Mouse (Mus musculus): ENCODE measurements around the gene 4933425L06Rik. TPM values are rescaled to one million over a fixed set of nuclear protein-coding genes. Genes with fewer than 3 reads are reported as not detected.
A peak's percentile ranks its signal among the peaks of the same experiment; 100 is the strongest.

The 4933425L06Rik gene
- total and polyA plus RNA-seq, 3 experiments = not detected

DNA sequence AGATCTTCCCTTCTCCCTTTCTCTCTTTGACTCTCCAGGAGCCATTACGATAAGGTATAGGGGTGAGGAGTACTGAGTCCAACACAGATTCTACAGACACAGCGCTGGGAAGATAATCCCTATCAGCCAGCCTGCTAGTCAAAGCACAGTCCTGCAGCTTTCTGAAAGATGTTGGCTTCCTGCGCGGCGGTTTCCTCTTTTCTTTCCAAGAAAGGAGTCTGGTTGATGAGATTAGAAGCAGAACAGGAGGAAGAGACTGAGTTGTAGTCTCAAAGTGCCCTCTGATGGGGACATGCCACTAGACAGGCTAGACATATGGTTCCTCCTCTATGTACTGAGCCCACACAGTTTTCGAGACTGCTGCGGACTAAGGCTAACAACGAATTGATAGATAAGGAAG, 33.3 kb upstream of the 4933425L06Rik start:
- no peak overlapping the region for H3K9ac ChIP-seq (ENCODE audit: control insufficient read depth, low read depth, low read length, poor library complexity, severe bottlenecking)
- peak; percentile 92 for DNase-seq (ENCODE audit: low read depth, low spot score)
- no peak overlapping the region for H3K4me3 ChIP-seq (ENCODE audit: control insufficient read depth in 1 of 2, insufficient read depth in 1 of 2, low read depth in 2 of 2, low read length in 2 of 2)
- no peak overlapping the region for H3K27ac ChIP-seq (ENCODE audit: control insufficient read depth, low read depth, low read length)
- H3K4me1 ChIP-seq (ENCODE audit: control insufficient read depth in 1 of 2, insufficient read depth in 2 of 2, low read length in 2 of 2) = peaks cover 0 to 5% of the 10 kb centered on the region in 2 experiments; a peak in 3 of 4 replicates
- H3K9me3 ChIP-seq (replicated peaks; ENCODE audit: insufficient read depth, low read length) = no peaks in the 10 kb centered on the region
- peaks cover 0 to 9% of the 10 kb centered on the region in 2 experiments; a peak in 1 of 4 replicates for H3K36me3 ChIP-seq (ENCODE audit: control insufficient read depth in 1 of 2, insufficient read depth in 2 of 2, low read length in 2 of 2)
- H3K27me3 ChIP-seq (ENCODE audit: control insufficient read depth in 1 of 2, insufficient read depth in 2 of 2, low read length in 2 of 2) = no peaks in the 10 kb centered on the region
- no peaks in the 10 kb centered on the region for H3K79me2 ChIP-seq (ENCODE audit: control insufficient read depth, insufficient read depth, low read length, poor library complexity)
- TF ChIP-seq ZNF384 (IDR thresholded peaks at IDR 0.05; ENCODE audit: low read depth, low read length) (no peak), NELFE (IDR thresholded peaks at IDR 0.05; ENCODE audit: low read depth, low read length) (no peak), E2F4 (IDR thresholded peaks at IDR 0.05; ENCODE audit: borderline replicate concordance, low read depth, low read length) (peak; percentile 16; the same call in 1 of the 2 replicates), BHLHE40 (IDR thresholded peaks at IDR 0.05; ENCODE audit: borderline replicate concordance, low read depth, low read length) (0 out of 2 replicates have a peak, but pooled peaks have one; percentile 7), ZKSCAN1 (IDR thresholded peaks at IDR 0.05; ENCODE audit: low read depth, low read length) (no peak), POLR2A (IDR thresholded peaks at IDR 0.05; ENCODE audit: control insufficient read depth in 1 of 2, insufficient read depth in 1 of 2, low read depth in 1 of 2, low read length in 2 of 2, poor library complexity in 1 of 2) (no peak), TBP (IDR thresholded peaks at IDR 0.05; ENCODE audit: low read depth, low read length) (peak; percentile 84), USF1 (IDR thresholded peaks at IDR 0.05; ENCODE audit: low read depth, low read length) (no peak), POLR2AphosphoS5 (IDR thresholded peaks at IDR 0.05; ENCODE audit: borderline replicate concordance, low read depth, low read length) (no peak), HCFC1 (IDR thresholded peaks at IDR 0.05; ENCODE audit: low read depth, low read length) (no peak), MAFK (IDR thresholded peaks at IDR 0.05; ENCODE audit: borderline replicate concordance, low read depth, low read length) (no peak), SMC3 (IDR thresholded peaks at IDR 0.05; ENCODE audit: low read depth, low read length) (peak; percentile 42), MYB (IDR thresholded peaks at IDR 0.05; ENCODE audit: low read depth, low read length) (no peak; the same call in 1 of the 2 replicates), ETS1 (IDR thresholded peaks at IDR 0.05; ENCODE audit: low read depth, low read length) (peak; percentile 60; the same call in 1 of the 2 replicates), TAL1 (IDR thresholded peaks at IDR 0.05; ENCODE audit: low read length) (peak; percentile 88), NRF1 (IDR thresholded peaks at IDR 0.05; ENCODE audit: insufficient read depth, low read depth, low read length, poor library complexity, severe bottlenecking) (no peak), JUND (IDR thresholded peaks at IDR 0.05; ENCODE audit: low read depth, low read length) (no peak), MAX (IDR thresholded peaks at IDR 0.05; ENCODE audit: low read length) (no peak), MYC (IDR thresholded peaks at IDR 0.05; ENCODE audit: low read depth, low read length) (no peak), USF2 (IDR thresholded peaks at IDR 0.05; ENCODE audit: borderline replicate concordance in 1 of 2, insufficient read depth in 1 of 2, low read depth in 1 of 2, low read length in 2 of 2) (no peak), CHD1 (IDR thresholded peaks at IDR 0.05; ENCODE audit: low read depth, low read length) (no peak), KAT2A (conservative IDR thresholded peaks at IDR 0.05; ENCODE audit: low read depth, low read length) (no peak), RCOR1 (IDR thresholded peaks at IDR 0.05; ENCODE audit: low read depth, low read length) (peak; percentile 97), CTCF (IDR thresholded peaks at IDR 0.05 in 2 of 3, conservative IDR thresholded peaks at IDR 0.05 in 1 of 3; ENCODE audit: control insufficient read depth in 1 of 3, insufficient read depth in 1 of 3, low read depth in 2 of 3, low read length in 3 of 3, poor library complexity in 1 of 3, severe bottlenecking in 1 of 3) (peak in 2 of 3 experiments; percentile 8 to 36; a peak in 2 of 6 replicates), SIN3A (IDR thresholded peaks at IDR 0.05; ENCODE audit: low read length) (peak; percentile 64; the same call in 1 of the 2 replicates), RAD21 (IDR thresholded peaks at IDR 0.05; ENCODE audit: low read depth, low read length) (peak; percentile 52), ZMIZ1 (IDR thresholded peaks at IDR 0.05; ENCODE audit: low read depth, low read length) (no peak), CHD2 (IDR thresholded peaks at IDR 0.05; ENCODE audit: low read length) (no peak), TCF12 (IDR thresholded peaks at IDR 0.05; ENCODE audit: low read depth, low read length) (peak; percentile 93), ELF1 (IDR thresholded peaks at IDR 0.05; ENCODE audit: low read depth, low read length) (no peak), ZC3H11A (IDR thresholded peaks at IDR 0.05; ENCODE audit: low read depth, low read length) (no peak), MEF2A (IDR thresholded peaks at IDR 0.05; ENCODE audit: extremely low read depth, insufficient replicate concordance, low read depth, low read length, poor library complexity, severe bottlenecking) (no peak), GATA1 (IDR thresholded peaks at IDR 0.05; ENCODE audit: low read depth, low read length) (peak; percentile 94), POLR2AphosphoS2 (IDR thresholded peaks at IDR 0.05; ENCODE audit: low read length) (no peak), EP300 (IDR thresholded peaks at IDR 0.05; ENCODE audit: low read depth in 1 of 2, low read length in 2 of 2) (peak; percentile 94 to 96), UBTF (IDR thresholded peaks at IDR 0.05; ENCODE audit: borderline replicate concordance, insufficient read depth, low read depth, low read length) (no peak), MXI1 (IDR thresholded peaks at IDR 0.05; ENCODE audit: low read depth, low read length) (no peak), MAZ (IDR thresholded peaks at IDR 0.05; ENCODE audit: low read depth, low read length) (peak; percentile 48; the same call in 1 of the 2 replicates)
